Mouse (Mus musculus): ENCODE data around the gene Serpinf2. TPM values are rescaled to one million over a fixed set of nuclear protein-coding genes. Genes with fewer than 3 reads are reported as not detected.

The Serpinf2 gene
- polyA plus RNA-seq, 1 experiment from 2014 or later: not detected

DNA sequence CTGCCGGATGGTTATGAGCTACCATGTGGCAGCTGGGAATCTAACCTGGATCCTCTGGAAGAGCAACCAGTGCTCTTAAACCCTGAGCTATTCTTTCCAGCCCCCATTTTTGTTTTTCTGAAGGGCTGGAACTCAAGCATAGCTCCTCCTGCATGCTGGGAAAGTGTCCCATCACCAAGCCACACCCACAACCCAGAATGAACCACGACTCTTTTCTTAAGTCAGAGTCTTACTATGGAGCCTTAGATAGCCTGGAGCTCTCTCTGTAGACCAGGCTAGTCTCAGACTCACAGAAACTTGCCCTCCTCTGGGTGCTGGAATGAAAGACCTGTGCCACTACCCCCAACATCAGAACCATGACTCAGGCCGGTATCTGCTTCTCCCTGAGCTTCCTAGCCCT is 9.2 kb upstream of the Serpinf2 start:
- Histone ChIP-seq H3K36me3 (ENCODE audit: control insufficient read depth, insufficient read depth, low read length) (peaks cover 56% of the 10 kb centered on the region), H3K27ac (replicated peaks; ENCODE audit: low read depth, low read length) (no peak overlapping the region), H3K4me2 (ENCODE audit: low read depth, low read length) (no peak overlapping the region), H3K4me3 (ENCODE audit: low read depth, low read length) (no peak overlapping the region), H3K9me3 (ENCODE audit: control insufficient read depth, low read length) (no peaks in the 10 kb centered on the region), H3K4me1 (ENCODE audit: control insufficient read depth, insufficient read depth, low read length) (peaks cover under 1% of the 10 kb centered on the region; the same call in 1 of the 2 replicates), H3K27me3 (replicated peaks; ENCODE audit: control insufficient read depth, insufficient read depth, low read length) (no peaks in the 10 kb centered on the region), H3K9ac (ENCODE audit: low read depth, low read length) (no peak overlapping the region)
- DNase-seq (ENCODE audit: low spot score): no peak
- ATAC-seq (ENCODE audit: low read depth): no peak
- WGBS: 79% methylated on average over 3 of the region's 3 CpGs

DNA sequence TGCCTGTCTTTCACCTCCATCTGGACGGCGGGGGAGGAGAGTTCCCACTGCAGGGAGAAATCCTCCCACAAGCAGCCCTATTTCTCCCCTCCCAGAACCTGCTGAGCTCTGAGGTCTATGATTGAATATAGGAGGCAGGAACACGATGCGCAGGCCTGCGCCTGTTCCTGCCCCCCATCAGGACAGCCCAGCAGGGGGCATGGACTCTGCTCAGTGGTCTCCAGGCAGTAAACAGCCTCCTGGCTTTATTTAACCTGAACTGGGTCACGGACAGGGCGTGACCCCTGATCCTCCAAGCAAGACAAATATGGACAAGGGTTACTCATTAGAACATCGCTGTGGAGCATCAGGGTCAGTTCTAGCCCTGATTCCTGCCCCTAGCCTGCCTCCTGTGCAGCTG is 4.3 kb upstream of the Serpinf2 start:
- H3K9me3 ChIP-seq (ENCODE audit: control insufficient read depth, low read length): no peaks in the 10 kb centered on the region
- WGBS: 50% methylated on average over 7 of the region's 8 CpGs
- H3K4me2 ChIP-seq (ENCODE audit: low read depth, low read length): no peak overlapping the region

DNA sequence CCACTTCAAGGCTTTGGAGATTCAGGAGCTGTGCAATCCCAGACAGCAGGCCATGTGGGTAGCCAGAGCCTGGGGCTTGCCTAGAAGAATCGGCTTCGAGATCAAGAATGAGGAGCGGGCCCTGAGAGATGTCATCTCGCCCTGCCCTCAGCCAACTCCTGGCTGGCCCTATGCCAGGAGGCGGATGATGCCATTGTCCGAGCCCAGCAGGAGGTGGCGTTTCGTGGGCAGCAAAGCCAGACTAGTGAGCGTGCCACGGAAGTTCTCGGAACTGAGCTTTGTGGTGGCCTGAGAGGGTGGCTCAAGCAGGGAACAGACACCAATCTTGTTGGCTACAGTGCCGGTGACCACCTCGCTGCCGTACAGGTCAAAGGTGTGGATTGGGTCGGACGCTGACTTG is 2.2 kb upstream of the Serpinf2 start:
- 92% methylated on average over 16 of the region's 16 CpGs for WGBS
- Histone ChIP-seq H3K4me3 (ENCODE audit: low read depth, low read length) (no peak overlapping the region), H3K9ac (ENCODE audit: low read depth, low read length) (no peak overlapping the region), H3K9me3 (ENCODE audit: control insufficient read depth, low read length) (no peaks in the 10 kb centered on the region), H3K27ac (replicated peaks; ENCODE audit: low read depth, low read length) (no peak overlapping the region), H3K4me2 (ENCODE audit: low read depth, low read length) (no peak overlapping the region), H3K27me3 (replicated peaks; ENCODE audit: control insufficient read depth, insufficient read depth, low read length) (no peaks in the 10 kb centered on the region), H3K36me3 (ENCODE audit: control insufficient read depth, insufficient read depth, low read length) (peaks cover 33% of the 10 kb centered on the region), H3K4me1 (ENCODE audit: control insufficient read depth, insufficient read depth, low read length) (no peaks in the 10 kb centered on the region)
- ATAC-seq (ENCODE audit: low read depth) (no peak), DNase-seq (ENCODE audit: low spot score) (no peak)

More for the DNA sequence above, 4.3 kb upstream of the Serpinf2 start:
- H3K4me1 ChIP-seq (ENCODE audit: control insufficient read depth, insufficient read depth, low read length): no peaks in the 10 kb centered on the region
- H3K9ac ChIP-seq (ENCODE audit: low read depth, low read length): no peak overlapping the region
- no peak overlapping the region for H3K4me3 ChIP-seq (ENCODE audit: low read depth, low read length)
- peaks cover 46% of the 10 kb centered on the region for H3K36me3 ChIP-seq (ENCODE audit: control insufficient read depth, insufficient read depth, low read length)
- no peaks in the 10 kb centered on the region for H3K27me3 ChIP-seq (replicated peaks; ENCODE audit: control insufficient read depth, insufficient read depth, low read length)
- DNase-seq (ENCODE audit: low spot score) (no peak), ATAC-seq (ENCODE audit: low read depth) (no peak)
- H3K27ac ChIP-seq (replicated peaks; ENCODE audit: low read depth, low read length): no peak overlapping the region

DNA sequence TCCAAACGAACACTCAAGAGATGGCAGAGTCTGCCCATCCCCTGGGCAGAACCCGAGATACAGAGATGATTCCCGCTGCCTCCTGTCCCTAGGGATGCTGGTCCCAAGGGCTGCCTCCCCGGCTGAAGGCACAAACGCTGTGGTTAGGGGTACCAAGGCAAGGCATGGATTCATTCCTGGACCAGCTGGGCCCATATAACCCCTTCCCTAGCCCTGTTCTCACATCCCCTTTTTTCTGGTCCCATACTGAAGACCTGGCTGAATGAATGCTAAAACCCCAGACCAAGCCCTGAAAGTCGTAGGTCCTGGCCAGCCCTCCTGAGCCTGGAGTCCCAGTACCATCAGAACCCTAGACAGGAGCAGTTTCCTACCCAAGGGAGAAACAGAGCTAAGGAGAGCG is 1.6 kb upstream of the Serpinf2 start:
- no peak for DNase-seq (ENCODE audit: low spot score)
- no peak for ATAC-seq (ENCODE audit: low read depth)
- 88% methylated on average over 7 of the region's 7 CpGs for WGBS
- Histone ChIP-seq H3K9me3 (ENCODE audit: control insufficient read depth, low read length) (no peaks in the 10 kb centered on the region), H3K4me2 (ENCODE audit: low read depth, low read length) (no peak overlapping the region), H3K36me3 (ENCODE audit: control insufficient read depth, insufficient read depth, low read length) (peaks cover 33% of the 10 kb centered on the region), H3K27ac (replicated peaks; ENCODE audit: low read depth, low read length) (no peak overlapping the region), H3K9ac (ENCODE audit: low read depth, low read length) (no peak overlapping the region), H3K27me3 (replicated peaks; ENCODE audit: control insufficient read depth, insufficient read depth, low read length) (no peaks in the 10 kb centered on the region), H3K4me3 (ENCODE audit: low read depth, low read length) (no peak overlapping the region), H3K4me1 (ENCODE audit: control insufficient read depth, insufficient read depth, low read length) (no peaks in the 10 kb centered on the region)

DNA sequence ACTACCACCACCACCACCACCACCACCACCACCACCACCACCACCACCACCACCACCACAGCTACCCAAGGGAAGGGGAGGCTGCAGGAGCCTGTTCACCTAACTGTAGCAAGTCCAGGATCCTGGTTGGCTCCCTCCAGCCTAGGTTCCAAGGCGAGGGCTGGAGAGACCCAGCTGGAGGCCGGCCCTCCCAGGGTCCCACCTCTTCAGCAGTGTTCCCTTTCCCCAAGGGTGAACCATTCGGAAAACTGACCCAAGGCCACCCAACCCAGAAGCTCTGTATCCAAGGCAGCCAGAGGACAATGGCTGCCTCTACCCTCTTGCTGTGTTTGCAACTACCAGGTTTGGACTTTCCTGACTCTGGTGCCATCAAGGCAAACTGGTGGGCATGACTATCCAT is 560 bp upstream of the Serpinf2 start:
- peaks cover 24% of the 10 kb centered on the region for H3K36me3 ChIP-seq (ENCODE audit: control insufficient read depth, insufficient read depth, low read length)
- H3K27ac ChIP-seq (replicated peaks; ENCODE audit: low read depth, low read length): no peak overlapping the region
- ATAC-seq (ENCODE audit: low read depth) (no peak), DNase-seq (ENCODE audit: low spot score) (no peak)
- H3K9me3 ChIP-seq (ENCODE audit: control insufficient read depth, low read length): no peaks in the 10 kb centered on the region
- H3K9ac ChIP-seq (ENCODE audit: low read depth, low read length): no peak overlapping the region
- no peak overlapping the region for H3K4me3 ChIP-seq (ENCODE audit: low read depth, low read length)
- WGBS: 77% methylated on average over 3 of the region's 3 CpGs
- no peaks in the 10 kb centered on the region for H3K27me3 ChIP-seq (replicated peaks; ENCODE audit: control insufficient read depth, insufficient read depth, low read length)
- H3K4me2 ChIP-seq (ENCODE audit: low read depth, low read length): no peak overlapping the region
- H3K4me1 ChIP-seq (ENCODE audit: control insufficient read depth, insufficient read depth, low read length): no peaks in the 10 kb centered on the region

DNA sequence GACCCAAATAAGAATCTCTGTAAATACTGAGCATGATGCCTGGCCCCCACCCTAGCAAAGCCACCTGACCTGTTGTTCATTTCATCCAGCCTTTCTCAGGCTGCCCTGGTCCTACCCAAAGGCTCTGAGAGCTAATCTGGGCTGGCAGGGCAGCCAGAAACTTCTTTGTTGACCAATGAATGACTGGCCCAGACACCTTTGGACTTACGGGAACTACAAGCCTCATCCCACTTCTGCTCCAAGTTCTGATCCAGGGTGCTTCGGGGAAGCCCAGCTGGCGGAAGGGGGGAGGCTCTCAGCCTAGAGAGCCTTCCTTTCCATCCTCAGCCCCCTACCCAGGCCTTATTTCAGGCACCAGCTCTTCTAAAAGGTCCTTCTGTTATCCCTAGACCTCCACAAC is 587 bp downstream of the Serpinf2 start:
- peaks cover 15% of the 10 kb centered on the region for H3K36me3 ChIP-seq (ENCODE audit: control insufficient read depth, insufficient read depth, low read length)
- H3K9ac ChIP-seq (ENCODE audit: low read depth, low read length): no peak overlapping the region
- no peaks in the 10 kb centered on the region for H3K4me1 ChIP-seq (ENCODE audit: control insufficient read depth, insufficient read depth, low read length)
- no peaks in the 10 kb centered on the region for H3K27me3 ChIP-seq (replicated peaks; ENCODE audit: control insufficient read depth, insufficient read depth, low read length)
- H3K9me3 ChIP-seq (ENCODE audit: control insufficient read depth, low read length): peaks cover 4% of the 10 kb centered on the region; the same call in 1 of the 2 replicates
- no peak for DNase-seq (ENCODE audit: low spot score)
- no peak overlapping the region for H3K4me3 ChIP-seq (ENCODE audit: low read depth, low read length)
- no peak overlapping the region for H3K27ac ChIP-seq (replicated peaks; ENCODE audit: low read depth, low read length)
- 88% methylated on average over 3 of the region's 3 CpGs for WGBS
- no peak for ATAC-seq (ENCODE audit: low read depth)
- no peak overlapping the region for H3K4me2 ChIP-seq (ENCODE audit: low read depth, low read length)

DNA sequence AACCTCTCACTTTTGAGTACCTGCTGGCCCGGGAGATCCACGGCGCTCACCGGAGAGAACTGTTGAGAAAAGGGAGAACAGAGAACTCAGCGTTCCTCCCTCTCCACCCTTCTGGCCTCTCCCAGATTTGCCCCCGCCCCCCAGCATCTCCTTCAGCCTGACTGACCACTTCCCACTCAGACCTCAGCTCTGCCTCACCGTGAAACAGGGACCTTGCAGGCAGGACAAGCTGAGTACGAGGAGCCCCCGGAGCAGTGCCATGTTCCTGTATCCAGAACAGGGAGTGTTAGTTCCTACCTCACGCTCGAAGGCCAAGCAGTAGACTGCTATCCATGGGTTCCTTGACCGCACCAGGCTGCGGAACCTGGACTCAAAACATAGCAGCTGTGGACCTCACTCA is 1.2 kb downstream of the Serpinf2 start:
- DNase-seq (ENCODE audit: low spot score) (no peak), ATAC-seq (ENCODE audit: low read depth) (no peak)
- 76% methylated on average over 13 of the region's 13 CpGs for WGBS
- Histone ChIP-seq H3K9me3 (ENCODE audit: control insufficient read depth, low read length) (peaks cover 4% of the 10 kb centered on the region; the same call in 1 of the 2 replicates), H3K27me3 (replicated peaks; ENCODE audit: control insufficient read depth, insufficient read depth, low read length) (no peaks in the 10 kb centered on the region), H3K9ac (ENCODE audit: low read depth, low read length) (no peak overlapping the region), H3K27ac (replicated peaks; ENCODE audit: low read depth, low read length) (no peak overlapping the region), H3K4me1 (ENCODE audit: control insufficient read depth, insufficient read depth, low read length) (no peaks in the 10 kb centered on the region), H3K4me3 (ENCODE audit: low read depth, low read length) (no peak overlapping the region), H3K36me3 (ENCODE audit: control insufficient read depth, insufficient read depth, low read length) (peaks cover 15% of the 10 kb centered on the region), H3K4me2 (ENCODE audit: low read depth, low read length) (no peak overlapping the region)

DNA sequence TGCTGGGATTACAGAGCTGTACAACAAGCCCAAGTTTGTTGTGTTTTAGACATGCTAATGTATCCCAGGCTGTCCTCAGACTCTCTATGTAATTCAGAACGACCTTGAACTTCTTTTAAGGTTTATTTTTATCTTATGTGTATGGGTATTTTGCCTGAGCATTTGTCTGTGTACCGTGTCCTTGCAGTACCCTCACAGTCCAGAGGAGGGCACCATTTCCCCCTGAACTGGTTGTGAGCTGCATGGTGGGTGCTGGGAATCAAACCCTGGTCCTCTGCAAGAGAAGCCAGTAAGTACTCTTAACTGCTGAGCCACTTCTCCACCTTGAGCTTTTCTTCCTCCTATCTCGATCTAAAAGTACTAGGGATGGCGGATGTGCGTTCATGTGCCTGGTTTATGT is 5.3 kb downstream of the Serpinf2 start:
- whole genome bisulfite sequencing: 83% methylated on average over 5 of the region's 5 CpGs

DNA sequence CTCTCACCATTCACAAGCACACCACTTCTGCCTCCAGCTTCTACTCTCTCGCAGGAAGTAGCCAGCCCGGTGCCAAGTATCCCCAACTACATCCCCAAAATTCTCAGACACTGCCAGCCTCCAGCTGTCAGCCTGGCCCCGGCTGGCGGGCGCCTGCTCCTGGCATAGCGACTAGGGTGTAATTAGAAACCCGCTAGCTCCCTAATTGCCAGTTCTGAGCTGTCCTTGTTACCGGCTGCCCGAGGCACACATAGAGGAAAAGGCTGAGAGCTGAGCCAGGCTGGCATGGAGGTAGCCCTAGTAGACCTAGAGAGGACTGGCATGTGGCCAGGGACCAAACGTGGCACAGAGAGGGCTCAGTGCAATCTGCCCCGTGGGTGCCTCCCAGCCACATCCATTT is 8.1 kb downstream of the Serpinf2 start:
- H3K4me3 ChIP-seq (ENCODE audit: low read depth, low read length): no peak overlapping the region
- no peaks in the 10 kb centered on the region for H3K4me1 ChIP-seq (ENCODE audit: control insufficient read depth, insufficient read depth, low read length)
- peak; percentile 71 for ATAC-seq (ENCODE audit: low read depth)
- no peak overlapping the region for H3K27ac ChIP-seq (replicated peaks; ENCODE audit: low read depth, low read length)
- H3K9ac ChIP-seq (ENCODE audit: low read depth, low read length): no peak overlapping the region
- H3K27me3 ChIP-seq (replicated peaks; ENCODE audit: control insufficient read depth, insufficient read depth, low read length): no peaks in the 10 kb centered on the region
- H3K36me3 ChIP-seq (ENCODE audit: control insufficient read depth, insufficient read depth, low read length): no peaks in the 10 kb centered on the region
- DNase-seq (ENCODE audit: low spot score): peak; percentile 63
- H3K9me3 ChIP-seq (ENCODE audit: control insufficient read depth, low read length): peaks cover 4% of the 10 kb centered on the region; the same call in 1 of the 2 replicates
- 72% methylated on average over 11 of the region's 11 CpGs for WGBS
- no peak overlapping the region for H3K4me2 ChIP-seq (ENCODE audit: low read depth, low read length)

More for the DNA sequence above, 5.3 kb downstream of the Serpinf2 start:
- Histone ChIP-seq H3K27me3 (replicated peaks; ENCODE audit: control insufficient read depth, insufficient read depth, low read length) (no peaks in the 10 kb centered on the region), H3K4me3 (ENCODE audit: low read depth, low read length) (no peak overlapping the region), H3K9me3 (ENCODE audit: control insufficient read depth, low read length) (peaks cover 4% of the 10 kb centered on the region; the same call in 1 of the 2 replicates), H3K4me2 (ENCODE audit: low read depth, low read length) (no peak overlapping the region), H3K9ac (ENCODE audit: low read depth, low read length) (no peak overlapping the region), H3K27ac (replicated peaks; ENCODE audit: low read depth, low read length) (no peak overlapping the region), H3K4me1 (ENCODE audit: control insufficient read depth, insufficient read depth, low read length) (no peaks in the 10 kb centered on the region), H3K36me3 (ENCODE audit: control insufficient read depth, insufficient read depth, low read length) (no peaks in the 10 kb centered on the region)
- DNase-seq (ENCODE audit: low spot score): no peak
- no peak for ATAC-seq (ENCODE audit: low read depth)

Data from embryonic facial prominence, embryonic 14.5 days (tissue).